Mouse (Mus musculus): Measurements from ENCODE around the gene Fbxo5. TPM values are rescaled to one million over a fixed set of nuclear protein-coding genes. Genes with fewer than 3 reads are reported as not detected.

Gene Fbxo5
- 36.2 and 37.9 TPM in 2 replicates for total RNA-seq (2015; ENCODE audit: low replicate concordance)
- 23.9 and 53.4 TPM in 2 replicates for total RNA-seq (2017; ENCODE audit: low replicate concordance)

DNA sequence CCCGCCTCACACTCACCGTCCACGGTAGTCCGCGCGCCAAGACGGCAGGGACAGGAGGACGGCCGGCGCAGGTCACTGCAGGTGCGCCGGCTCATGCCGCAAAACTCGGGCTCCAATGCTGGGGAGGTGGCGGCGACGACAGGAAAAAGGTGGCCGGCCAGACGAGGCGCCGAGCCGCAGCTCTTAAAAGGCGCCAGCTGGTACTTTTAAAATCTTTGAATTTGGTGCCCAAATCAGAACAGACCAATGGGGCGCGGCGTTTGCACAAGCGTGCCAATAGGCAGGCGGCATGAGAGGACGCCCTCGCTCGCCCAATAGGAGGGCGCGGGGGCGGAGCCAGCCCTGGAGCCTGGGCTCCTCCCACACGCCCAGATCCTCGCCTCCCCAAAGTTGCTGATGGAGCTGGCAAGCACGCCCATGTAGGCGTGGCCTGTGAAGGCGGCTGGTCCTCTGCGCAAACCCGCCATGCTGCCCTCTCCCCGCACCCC is at the start of gene Fbxo5:
Fbxo5 (minus strand) TSS at position 358 of the 488 bp plus-strand sequence.
- ATAC-seq (replicated peaks; ENCODE audit: low FRiP score, poor library complexity, severe bottlenecking), result peak; percentile 88

DNA sequence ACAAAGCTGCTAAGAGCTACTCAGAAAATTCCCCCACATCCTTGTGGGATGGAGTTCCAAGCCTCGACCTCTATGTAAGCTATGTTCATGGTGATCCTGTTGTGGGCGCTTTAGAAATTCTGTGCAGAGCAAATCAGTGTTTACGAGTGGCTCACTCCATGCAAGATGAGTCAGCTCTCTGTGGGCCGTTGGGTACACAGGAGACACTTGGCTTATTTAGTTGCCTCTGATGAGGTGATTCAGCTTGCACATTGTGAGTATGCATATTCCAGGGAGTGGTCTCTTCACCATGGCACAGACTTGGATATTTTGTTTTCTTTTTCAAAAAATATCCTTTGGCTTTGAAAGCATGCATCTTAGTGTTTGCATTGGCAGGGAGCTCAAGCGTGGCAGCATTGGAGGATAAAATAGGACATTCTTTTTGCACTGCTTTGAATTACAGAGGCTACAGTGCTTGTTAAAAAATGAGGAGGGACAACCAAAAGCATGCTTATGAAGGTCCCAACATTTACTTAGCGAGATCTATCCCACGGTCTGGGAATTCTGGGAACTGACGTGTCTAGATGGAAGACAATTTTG is 48.0 kb upstream of the Fbxo5 start:
- no peak for ATAC-seq (replicated peaks; ENCODE audit: low FRiP score, poor library complexity, severe bottlenecking)

DNA sequence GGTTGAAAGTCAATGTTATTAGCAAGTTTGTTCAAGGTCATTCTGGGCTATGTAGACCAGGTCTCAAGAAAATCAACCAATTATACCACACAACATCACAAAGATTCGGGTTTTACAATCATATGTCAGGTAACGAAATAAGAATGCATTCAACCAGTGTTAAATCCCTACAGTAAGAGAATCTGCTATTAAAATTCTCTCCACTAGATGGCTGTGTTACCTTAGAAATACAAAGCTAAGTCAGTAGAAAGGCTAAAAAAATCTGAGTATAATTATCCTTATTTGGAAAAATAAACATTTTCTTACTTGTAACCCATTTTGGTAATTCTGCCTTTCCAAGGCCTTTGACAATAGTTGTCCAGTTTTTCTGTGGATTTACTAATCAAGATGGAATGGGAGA is 41.5 kb upstream of the Fbxo5 start:
- ATAC-seq (replicated peaks; ENCODE audit: low FRiP score, poor library complexity, severe bottlenecking), result no peak

GRCm38 (mm10) chr10:5841369-5841768 is 36.0 kb upstream of the Fbxo5 start:
- ATAC-seq (replicated peaks; ENCODE audit: low FRiP score, poor library complexity, severe bottlenecking), result peak; percentile 75

- ATAC-seq (replicated peaks; ENCODE audit: low FRiP score, poor library complexity, severe bottlenecking), result no peak
Measured at GRCm38 (mm10) chr10:5826336-5827025, 21.1 kb upstream of the Fbxo5 start.

- ATAC-seq (replicated peaks; ENCODE audit: low FRiP score, poor library complexity, severe bottlenecking), result peak; percentile 47
Measured at GRCm38 (mm10) chr10:5824779-5825178, 19.4 kb upstream of the Fbxo5 start.

GRCm38 (mm10) chr10:5823740-5824491 is 18.5 kb upstream of the Fbxo5 start, which contains the start of gene Mtrf1l:
Mtrf1l (minus strand) TSS chr10:5823910.
- peak; percentile 93 for ATAC-seq (replicated peaks; ENCODE audit: low FRiP score, poor library complexity, severe bottlenecking)

- ATAC-seq (replicated peaks; ENCODE audit: low FRiP score, poor library complexity, severe bottlenecking), result no peak
Measured at GRCm38 (mm10) chr10:5823291-5823739, 17.9 kb upstream of the Fbxo5 start.

GRCm38 (mm10) chr10:5818772-5819171 is 13.4 kb upstream of the Fbxo5 start:
- ATAC-seq (replicated peaks; ENCODE audit: low FRiP score, poor library complexity, severe bottlenecking), result no peak

DNA sequence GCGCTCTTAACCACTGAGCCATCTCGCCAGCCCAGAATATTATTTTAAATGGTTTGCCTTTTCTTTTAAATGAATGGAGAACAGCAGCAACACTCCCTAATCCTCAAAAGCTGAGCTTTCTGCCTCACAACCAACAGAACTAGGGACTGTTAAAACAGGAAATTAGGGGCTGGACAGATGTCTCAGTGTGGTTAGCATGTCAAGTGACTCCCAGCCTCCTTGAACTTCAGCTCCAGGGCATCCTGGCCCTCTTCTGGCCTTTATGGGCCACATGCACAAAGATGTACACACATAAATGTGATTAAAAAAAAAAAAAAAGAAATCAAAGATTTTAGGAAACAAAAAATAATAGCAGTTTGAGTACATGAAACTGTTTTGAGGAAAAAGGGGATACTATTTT is 10.6 kb upstream of the Fbxo5 start:
- ATAC-seq (replicated peaks; ENCODE audit: low FRiP score, poor library complexity, severe bottlenecking), result no peak

DNA sequence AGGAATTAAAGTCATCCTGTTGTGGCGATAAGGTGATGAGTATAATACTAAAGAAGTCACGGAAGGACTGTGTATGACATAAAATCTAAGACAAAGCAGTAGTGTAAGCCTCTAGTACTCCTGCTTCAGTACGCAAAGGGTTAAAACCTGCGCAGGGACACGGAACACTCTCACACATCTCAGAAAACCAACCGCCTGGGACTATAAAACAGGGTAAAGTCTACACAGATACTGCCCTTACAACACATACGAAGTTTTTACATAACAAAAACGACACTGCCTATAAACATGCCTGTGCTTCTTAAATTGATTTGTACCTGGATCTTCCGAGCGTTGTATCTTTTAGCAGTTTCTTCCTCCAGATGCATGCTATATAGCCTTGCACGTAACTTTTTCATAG is 8.3 kb upstream of the Fbxo5 start:
- ATAC-seq (replicated peaks; ENCODE audit: low FRiP score, poor library complexity, severe bottlenecking), result no peak

- no peak for ATAC-seq (replicated peaks; ENCODE audit: low FRiP score, poor library complexity, severe bottlenecking)
Measured at GRCm38 (mm10) chr10:5807683-5808082, 2.3 kb upstream of the Fbxo5 start.

DNA sequence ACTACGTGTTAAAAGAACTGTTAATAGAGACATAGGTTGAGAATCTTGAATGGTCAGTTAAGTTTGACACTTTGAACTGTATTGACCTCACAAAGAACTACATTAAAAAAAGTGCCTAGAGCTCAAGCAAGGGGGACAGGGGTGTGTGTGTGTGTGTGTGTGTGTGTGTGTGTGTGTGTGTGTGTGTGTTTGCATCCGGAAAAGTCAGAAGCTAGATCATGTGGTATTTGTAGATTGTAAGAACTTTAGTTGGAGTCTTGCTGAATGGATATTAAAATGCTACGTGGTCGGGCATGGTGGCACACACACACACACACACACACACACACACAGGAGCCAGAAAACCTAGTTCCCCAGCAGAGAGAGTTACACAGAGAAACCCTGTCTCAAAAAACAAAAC is 1.6 kb upstream of the Fbxo5 start:
- no peak for ATAC-seq (replicated peaks; ENCODE audit: low FRiP score, poor library complexity, severe bottlenecking)

DNA sequence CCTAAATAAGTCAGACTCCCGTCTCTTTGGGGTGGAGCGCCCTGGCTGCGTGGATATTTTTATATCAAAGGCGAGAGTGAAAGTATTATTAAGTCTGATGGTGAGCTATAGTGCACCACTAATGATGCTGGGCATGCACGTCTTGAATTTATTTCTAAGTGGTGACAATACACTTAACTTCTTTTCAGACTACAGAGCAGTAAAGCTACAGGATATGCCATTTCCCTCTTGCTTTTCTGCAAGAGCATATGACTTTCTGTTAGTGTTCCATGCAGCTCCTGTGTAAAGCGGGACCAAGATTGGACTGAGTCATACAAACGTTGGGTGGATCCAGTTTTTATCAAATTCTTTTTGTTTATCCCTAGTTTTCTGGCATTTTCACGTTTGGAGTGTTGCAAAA is 1.0 kb upstream of the Fbxo5 start:
- no peak for ATAC-seq (replicated peaks; ENCODE audit: low FRiP score, poor library complexity, severe bottlenecking)

GRCm38 (mm10) chr10:5805731-5806307 is 419 bp upstream of the Fbxo5 start:
- peak; percentile 82 for ATAC-seq (replicated peaks; ENCODE audit: low FRiP score, poor library complexity, severe bottlenecking)

DNA sequence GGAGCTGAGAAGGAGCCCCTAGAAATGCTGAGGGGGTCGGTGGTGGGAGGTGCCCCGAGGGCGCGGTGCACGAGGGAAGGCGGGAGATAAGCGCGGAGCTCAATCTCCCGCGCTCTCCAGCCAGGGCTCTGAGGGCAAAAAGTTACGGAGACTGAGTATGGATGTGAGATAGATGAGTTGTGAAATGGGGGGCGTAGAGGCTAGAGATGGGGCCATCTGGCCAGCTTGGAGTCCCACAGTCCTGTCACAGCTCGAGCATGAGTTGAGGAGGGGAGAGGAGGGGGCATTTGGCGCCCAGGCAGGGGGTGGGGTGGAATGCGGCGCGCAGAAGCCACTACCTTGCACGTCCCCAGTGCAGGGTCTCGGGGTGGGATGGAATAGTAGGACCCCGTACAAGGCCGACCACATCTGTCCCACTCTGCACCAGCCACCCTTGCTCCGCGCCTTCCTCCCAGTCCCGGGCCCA is 676 bp downstream of the Fbxo5 start:
- ATAC-seq (replicated peaks; ENCODE audit: low FRiP score, poor library complexity, severe bottlenecking), result peak; percentile 36; the same call in 1 of the 2 replicates

- ATAC-seq (replicated peaks; ENCODE audit: low FRiP score, poor library complexity, severe bottlenecking), result no peak
Measured at GRCm38 (mm10) chr10:5803739-5804138, 1.7 kb downstream of the Fbxo5 start.

GRCm38 (mm10) chr10:5802866-5803265 is 2.5 kb downstream of the Fbxo5 start:
- no peak for ATAC-seq (replicated peaks; ENCODE audit: low FRiP score, poor library complexity, severe bottlenecking)

- ATAC-seq (replicated peaks; ENCODE audit: low FRiP score, poor library complexity, severe bottlenecking), result no peak
Measured at GRCm38 (mm10) chr10:5800490-5800889, 4.9 kb downstream of the Fbxo5 start.

GRCm38 (mm10) chr10:5798069-5798468 is 7.3 kb downstream of the Fbxo5 start:
- ATAC-seq (replicated peaks; ENCODE audit: low FRiP score, poor library complexity, severe bottlenecking), result no peak

All from erythroblast, adult 5-6 weeks (primary cell).